Mouse (Mus musculus) testis, adult 2 months (tissue): ENCODE measurements around the gene Il15ra. TPM values are rescaled to one million over a fixed set of nuclear protein-coding genes. Genes with fewer than 3 reads are reported as not detected.

ENCODE experiments used
- H3K27ac ChIP-seq: fragments of 200-500 bp; 2 replicates; pipeline ENCODE4 v1.5.1; 2012; ENCODE audit warnings: low read depth, low read length; ENCODE audit not compliant: control insufficient read depth, insufficient read depth
- H3K27me3 ChIP-seq: fragments of 200-500 bp; 2 replicates; pipeline ENCODE4 v1.6.1; 2012; ENCODE audit warnings: mild to moderate bottlenecking, low read length, moderate library complexity; ENCODE audit not compliant: control insufficient read depth, insufficient read depth
- H3K36me3 ChIP-seq: fragments of 200-500 bp; 2 replicates; pipeline ENCODE4 v1.6.1; 2012; ENCODE audit warnings: mild to moderate bottlenecking, low read length; ENCODE audit not compliant: control insufficient read depth, insufficient read depth
- H3K4me1 ChIP-seq: fragments of 200-500 bp; 2 replicates; pipeline ENCODE4 v1.6.1; 2012; ENCODE audit warnings: low read length; ENCODE audit not compliant: control insufficient read depth, insufficient read depth
- H3K4me3 ChIP-seq: fragments of 200-500 bp; 2 replicates; pipeline ENCODE4 v1.5.1; 2012; ENCODE audit warnings: low read depth, mild to moderate bottlenecking, low read length, moderate library complexity, mixed read lengths; ENCODE audit not compliant: control insufficient read depth
- CTCF ChIP-seq: fragments of 200-500 bp; IDR thresholded peaks from 2 replicates; pipeline ENCODE4 v1.5.1; 2012; ENCODE audit warnings: low read depth, mild to moderate bottlenecking, inconsistent platforms, low read length, moderate library complexity; ENCODE audit not compliant: control insufficient read depth, insufficient read depth, insufficient replicate concordance
- POLR2A ChIP-seq: fragments of 200-500 bp; IDR thresholded peaks from 2 replicates; pipeline ENCODE4 v1.6.1; 2012; ENCODE audit warnings: low read depth, mild to moderate bottlenecking, inconsistent platforms, low read length, moderate library complexity; ENCODE audit not compliant: control insufficient read depth
- polyA plus RNA-seq: library from polyadenylated mRNA; depleted of rRNA; stranded (reverse); fragments of >200 nt; gene quantifications from 2 replicates; pipeline ENCODE4 v1.2.3, GENCODE M21; 2012

The Il15ra gene
- polyA plus RNA-seq, 1 experiment: 3.8 TPM

DNA sequence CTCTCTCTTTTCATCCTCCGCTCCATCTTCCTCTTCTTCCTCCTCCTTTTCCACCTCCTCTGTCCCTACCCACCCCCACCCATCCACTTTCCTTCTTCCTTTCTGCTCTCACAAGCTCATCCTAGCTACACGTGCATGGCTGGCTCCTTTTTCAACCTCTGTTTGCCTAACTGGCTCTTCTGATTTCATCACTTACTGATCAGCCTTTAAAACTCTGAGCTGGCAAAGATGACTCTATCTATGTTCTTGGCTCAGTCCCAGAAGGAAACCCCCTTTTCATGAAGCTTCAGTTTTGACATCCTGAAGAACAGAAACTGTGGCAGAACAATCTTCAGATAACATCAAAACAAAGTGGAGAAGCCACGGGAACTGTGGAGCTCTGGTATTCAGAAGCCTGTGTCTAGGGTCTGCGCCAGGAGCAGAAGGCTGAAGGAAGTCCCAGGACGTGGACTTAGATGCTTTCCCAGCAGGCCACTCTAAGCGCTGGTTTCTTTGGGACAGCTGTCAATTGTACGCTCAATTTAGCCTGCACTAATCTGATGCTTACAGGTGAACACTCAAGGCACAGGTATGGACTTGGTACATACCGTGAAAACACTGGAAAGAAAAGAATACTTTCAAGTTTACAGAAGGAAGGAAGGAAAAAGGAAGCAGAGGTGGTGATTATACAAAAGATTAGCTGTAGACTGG, 14.7 kb upstream of the Il15ra start:
- H3K27me3 ChIP-seq: no peaks in the 10 kb centered on the region
- no peaks in the 10 kb centered on the region for H3K4me1 ChIP-seq
- no peak overlapping the region for H3K4me3 ChIP-seq
- TF ChIP-seq CTCF (no peak), POLR2A (no peak)
- H3K36me3 ChIP-seq: no peaks in the 10 kb centered on the region
- no peak overlapping the region for H3K27ac ChIP-seq

DNA sequence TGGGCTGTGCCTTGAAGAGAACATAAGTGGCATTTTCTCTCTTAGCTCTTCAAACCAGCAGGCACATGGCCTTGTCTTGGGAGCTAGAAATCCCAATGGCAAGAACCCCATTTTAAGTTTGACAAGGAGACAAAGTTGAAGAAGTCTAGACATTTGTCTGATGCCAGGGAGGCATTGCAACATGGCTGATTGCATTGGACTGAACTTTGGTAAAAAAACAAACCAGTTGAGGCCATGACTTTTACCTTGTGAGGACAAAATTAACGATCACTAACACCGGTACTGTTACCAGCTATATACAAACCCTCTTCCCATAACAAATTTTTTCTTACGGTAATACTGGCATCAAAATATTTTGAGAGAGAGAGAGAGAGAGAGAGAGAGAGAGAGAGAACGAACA, 11.7 kb upstream of the Il15ra start:
- Histone ChIP-seq H3K4me3 (no peak overlapping the region), H3K36me3 (no peaks in the 10 kb centered on the region), H3K4me1 (no peaks in the 10 kb centered on the region), H3K27me3 (no peaks in the 10 kb centered on the region), H3K27ac (no peak overlapping the region)
- TF ChIP-seq POLR2A: no peak
- no peak for TF ChIP-seq CTCF

DNA sequence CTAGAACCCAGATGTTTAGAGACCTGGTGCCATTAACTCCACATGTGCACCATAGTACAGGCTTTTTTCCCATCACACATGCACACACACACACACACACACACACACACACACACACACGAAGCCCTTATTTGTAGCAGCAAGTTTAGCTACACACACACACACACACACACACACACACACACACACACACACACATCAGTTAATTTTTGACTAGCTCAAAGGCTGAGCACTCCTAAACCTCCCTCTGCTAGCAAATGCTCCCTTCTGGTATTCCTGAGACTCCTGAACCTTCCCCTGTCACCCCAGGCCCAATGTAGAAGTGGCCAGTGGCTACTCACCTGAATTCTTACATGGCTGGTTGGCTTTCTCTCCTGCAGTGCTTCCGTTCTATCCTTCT, 11.0 kb upstream of the Il15ra start:
- Histone ChIP-seq H3K4me1 (no peaks in the 10 kb centered on the region), H3K4me3 (no peak overlapping the region), H3K27ac (no peak overlapping the region), H3K27me3 (no peaks in the 10 kb centered on the region), H3K36me3 (no peaks in the 10 kb centered on the region)
- no peak for TF ChIP-seq CTCF
- TF ChIP-seq POLR2A: no peak

DNA sequence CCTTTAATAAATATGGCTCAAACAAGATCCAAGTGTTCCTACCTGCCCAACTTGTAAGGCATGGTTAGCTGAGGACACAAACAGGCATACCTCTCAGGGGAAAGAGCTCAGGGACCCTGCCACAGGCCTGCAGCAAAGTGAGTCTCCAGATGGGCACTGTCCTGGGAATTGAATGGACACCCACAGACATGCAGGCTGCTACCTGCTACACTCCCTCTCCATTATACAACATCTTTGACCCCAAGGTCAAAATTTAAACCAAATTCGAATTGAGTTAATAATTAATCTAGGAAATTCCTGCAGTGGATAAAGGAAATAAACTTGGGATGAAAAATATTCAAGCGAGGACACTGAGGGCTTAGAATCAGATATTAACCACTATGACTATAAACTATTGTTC, 9.2 kb upstream of the Il15ra start:
- Histone ChIP-seq H3K27me3 (no peaks in the 10 kb centered on the region), H3K4me3 (no peak overlapping the region), H3K27ac (no peak overlapping the region), H3K4me1 (no peaks in the 10 kb centered on the region), H3K36me3 (no peaks in the 10 kb centered on the region)
- TF ChIP-seq CTCF (no peak), POLR2A (no peak)

DNA sequence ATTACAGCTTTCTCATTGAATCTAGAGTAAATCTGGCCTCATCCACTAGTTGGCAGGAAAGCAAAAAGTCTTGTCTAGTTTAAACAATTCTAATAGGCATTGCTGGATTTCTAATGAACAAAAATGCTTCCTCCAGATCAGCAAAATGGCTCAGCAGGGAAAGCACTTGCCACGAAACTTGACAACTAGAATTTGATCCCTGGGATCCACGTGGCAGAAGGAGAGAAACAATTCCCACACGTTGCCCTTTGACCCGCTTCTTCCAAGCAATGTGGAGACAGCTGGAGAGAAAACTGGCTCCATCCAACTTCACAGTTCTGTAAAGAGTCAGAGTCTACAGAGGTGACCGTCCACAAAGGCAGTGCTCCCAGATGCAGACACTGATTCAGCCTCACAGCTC, 6.1 kb upstream of the Il15ra start:
- Histone ChIP-seq H3K27ac (no peak overlapping the region), H3K27me3 (no peaks in the 10 kb centered on the region), H3K36me3 (no peaks in the 10 kb centered on the region), H3K4me3 (no peak overlapping the region), H3K4me1 (no peaks in the 10 kb centered on the region)
- TF ChIP-seq POLR2A: no peak

DNA sequence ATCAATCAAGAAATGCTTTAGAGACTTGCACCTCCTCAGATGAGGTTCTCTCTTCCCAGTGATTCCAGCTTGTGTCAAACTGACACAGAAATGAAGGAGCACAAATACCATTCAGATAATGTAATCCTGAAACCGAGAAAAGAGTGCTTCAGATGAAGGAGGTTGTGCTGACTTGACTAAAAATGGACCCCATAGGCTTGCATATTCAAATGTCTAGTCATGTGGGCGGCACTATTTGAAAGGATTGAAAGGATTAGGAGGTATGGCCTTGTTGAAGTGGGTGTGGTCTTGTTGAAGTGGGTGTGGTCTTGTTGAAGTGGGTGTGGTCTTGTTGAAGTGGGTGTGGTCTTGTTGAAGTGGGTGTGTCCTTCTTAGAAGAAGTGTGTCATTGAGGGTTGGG, 5.2 kb upstream of the Il15ra start:
- H3K36me3 ChIP-seq: no peaks in the 10 kb centered on the region
- TF ChIP-seq CTCF (no peak), POLR2A (no peak)
- no peaks in the 10 kb centered on the region for H3K4me1 ChIP-seq

DNA sequence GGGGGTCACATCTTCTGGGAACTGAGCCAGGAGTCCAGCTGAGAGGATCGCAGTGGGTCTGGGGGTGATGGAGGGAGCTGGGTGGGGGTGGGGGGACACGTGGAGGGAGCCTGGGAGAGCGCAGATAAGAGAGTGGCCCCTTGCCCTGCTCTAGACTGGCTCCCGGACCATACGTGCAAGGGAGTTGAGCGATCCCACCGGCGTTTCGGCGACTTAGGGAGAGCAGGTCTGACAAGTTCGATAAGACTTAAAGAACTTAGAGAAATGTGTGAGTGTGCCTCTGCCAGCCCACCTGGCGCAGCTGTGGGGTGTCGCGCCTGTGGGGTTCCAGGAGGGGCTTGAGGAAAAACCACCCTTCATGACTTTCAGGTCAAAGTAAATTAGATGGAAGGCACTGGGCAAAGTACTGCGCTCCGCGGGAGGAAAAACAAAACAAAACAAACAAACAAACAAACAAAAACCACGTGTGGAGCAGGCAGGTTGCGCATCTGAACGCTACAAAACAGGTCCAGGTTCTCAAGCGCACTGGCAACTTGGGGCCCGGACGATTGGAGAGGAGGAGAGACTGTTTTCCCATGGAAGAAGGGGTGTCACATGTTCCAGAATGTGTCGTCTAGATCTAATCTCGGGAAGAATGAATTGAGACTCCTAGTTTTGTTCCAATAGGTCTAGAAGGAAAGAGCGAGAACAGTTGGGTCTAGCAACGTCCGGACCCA, 1.1 kb downstream of the Il15ra start:
- TF ChIP-seq CTCF (no peak), POLR2A (0 out of 2 replicates have a peak, but pooled peaks have one; percentile 21)
- Histone ChIP-seq H3K27ac (peak overlapping the region; percentile 58), H3K4me1 (peaks cover 2% of the 10 kb centered on the region; the same call in 1 of the 2 replicates), H3K4me3 (peak overlapping the region; percentile 81), H3K27me3 (no peaks in the 10 kb centered on the region), H3K36me3 (no peaks in the 10 kb centered on the region)

More for the DNA sequence above, 5.2 kb upstream of the Il15ra start:
- H3K27ac ChIP-seq: no peak overlapping the region
- H3K4me3 ChIP-seq: no peak overlapping the region
- H3K27me3 ChIP-seq: no peaks in the 10 kb centered on the region
